Mouse (Mus musculus) cerebellum, postnatal 4 days (tissue): ENCODE data around the gene 1810055G02Rik.

Source experiments
- DNase-seq, 2 experiments: peaks; one replicate each; pipeline ENCODE4 v3.0.0; 2022; ENCODE audit warnings: low spot score in 2 of 2, mixed read lengths in 1 of 2

The 1810055G02Rik gene

GRCm38 (mm10) chr19:3743362-3743761 lies 35.3 kb downstream of the 1810055G02Rik start:
- DNase-seq, result no peak

- peak in 1 of 2 experiments; percentile 66 for DNase-seq
Measured at GRCm38 (mm10) chr19:3743851-3744512, 35.9 kb downstream of the 1810055G02Rik start.

DNA sequence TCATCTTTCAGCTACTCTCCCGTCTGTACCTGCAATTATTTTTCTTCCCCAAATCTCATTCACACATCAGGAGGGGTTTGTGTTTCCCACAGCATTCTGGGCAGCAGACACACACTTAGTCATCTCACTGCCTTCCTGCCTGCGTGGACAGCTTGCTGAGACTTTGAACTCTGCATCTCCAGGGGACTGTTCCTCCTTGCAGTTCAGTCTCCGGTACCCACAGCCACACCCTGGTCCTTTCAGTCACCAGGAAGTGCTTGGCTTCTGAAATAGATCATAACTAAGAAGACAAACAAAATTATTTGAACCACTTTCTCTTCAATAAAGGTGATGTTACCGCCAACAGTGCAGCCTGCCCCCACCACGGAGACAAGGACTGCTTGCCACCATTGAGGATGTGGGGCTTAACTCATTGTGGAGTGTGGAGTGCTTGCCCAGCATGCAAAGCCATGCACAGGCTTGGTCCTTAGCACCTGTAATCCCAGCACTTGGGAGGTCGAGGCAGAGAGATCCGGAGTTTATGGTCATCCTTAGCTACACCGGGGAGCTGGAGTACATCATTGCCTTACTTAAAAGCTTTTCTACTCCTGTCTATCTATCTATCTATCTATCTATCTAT lies 44.6 kb downstream of the 1810055G02Rik start:
- DNase-seq, result no peak

DNA sequence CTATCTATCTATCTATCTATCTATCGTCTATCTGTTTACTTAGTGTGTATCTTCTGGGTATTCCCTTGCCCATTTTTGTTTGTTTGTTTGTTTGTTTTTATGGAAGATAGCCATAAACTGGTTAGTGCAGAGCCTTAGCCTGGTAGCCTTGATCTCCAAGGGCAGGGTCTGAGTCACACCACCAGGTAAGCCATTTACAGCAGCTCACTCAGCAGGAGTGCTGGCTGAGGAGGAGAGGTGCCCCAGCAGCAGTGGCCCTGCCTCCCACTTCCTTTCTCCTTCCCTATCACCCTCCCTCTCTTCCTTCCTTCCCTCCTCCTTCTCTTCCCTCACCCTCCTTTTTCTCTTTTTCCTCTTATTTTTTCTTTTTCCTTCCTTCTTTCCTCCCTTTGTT lies 45.1 kb downstream of the 1810055G02Rik start:
- DNase-seq, result no peak

DNA sequence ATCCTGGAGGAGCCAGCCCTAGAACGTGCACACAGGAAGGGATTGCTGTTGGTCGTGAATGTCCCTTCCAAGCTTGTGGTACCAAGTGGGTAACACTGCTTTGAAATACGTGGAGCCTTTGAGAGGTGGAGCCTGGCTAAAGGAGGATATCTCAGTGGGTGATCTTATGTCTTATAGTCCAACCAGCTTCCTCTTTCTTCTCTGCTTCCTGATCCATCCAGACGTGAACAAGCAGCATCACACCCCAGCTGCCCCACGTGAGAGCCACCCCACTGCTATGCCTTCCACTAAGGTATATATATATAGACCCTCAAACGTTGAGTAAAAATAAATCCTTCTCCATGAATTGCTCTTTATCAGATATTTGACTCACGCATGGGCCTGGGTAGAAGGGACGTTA lies 45.6 kb downstream of the 1810055G02Rik start:
- DNase-seq, result no peak

GRCm38 (mm10) chr19:3757861-3758260 lies 49.8 kb downstream of the 1810055G02Rik start:
- no peak for DNase-seq

- DNase-seq, result no peak
Measured at GRCm38 (mm10) chr19:3765221-3765820, 57.2 kb downstream of the 1810055G02Rik start.

DNA sequence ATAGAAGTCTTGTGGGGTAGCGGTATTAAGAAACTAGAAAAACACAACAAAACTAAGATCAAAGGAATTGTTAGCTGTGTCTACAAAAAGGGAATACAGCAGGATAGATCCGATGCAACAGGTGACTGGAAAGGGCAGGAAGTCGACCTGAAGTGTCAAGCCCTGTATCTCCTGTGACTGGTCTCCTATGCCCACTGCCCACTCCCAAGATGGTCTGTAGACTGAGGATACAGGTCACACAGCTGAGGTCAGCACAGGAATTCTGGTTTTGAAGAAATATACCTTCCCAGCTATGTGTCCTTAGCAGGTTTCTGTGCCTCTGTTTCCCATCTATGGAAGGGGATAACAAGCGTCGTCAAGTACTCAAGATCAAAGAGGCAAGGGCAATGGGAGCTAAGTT lies 58.3 kb downstream of the 1810055G02Rik start:
- DNase-seq, result no peak

- DNase-seq, result peak in 1 of 2 experiments; percentile 32
Measured at GRCm38 (mm10) chr19:3767276-3767780, 59.2 kb downstream of the 1810055G02Rik start, which contains the start of gene Kmt5b. Gene Kmt5b (plus strand): TSS chr19:3767421.
